8 mouse cellular contexts compared by ENCODE assay signal in the genomic region with DNA sequence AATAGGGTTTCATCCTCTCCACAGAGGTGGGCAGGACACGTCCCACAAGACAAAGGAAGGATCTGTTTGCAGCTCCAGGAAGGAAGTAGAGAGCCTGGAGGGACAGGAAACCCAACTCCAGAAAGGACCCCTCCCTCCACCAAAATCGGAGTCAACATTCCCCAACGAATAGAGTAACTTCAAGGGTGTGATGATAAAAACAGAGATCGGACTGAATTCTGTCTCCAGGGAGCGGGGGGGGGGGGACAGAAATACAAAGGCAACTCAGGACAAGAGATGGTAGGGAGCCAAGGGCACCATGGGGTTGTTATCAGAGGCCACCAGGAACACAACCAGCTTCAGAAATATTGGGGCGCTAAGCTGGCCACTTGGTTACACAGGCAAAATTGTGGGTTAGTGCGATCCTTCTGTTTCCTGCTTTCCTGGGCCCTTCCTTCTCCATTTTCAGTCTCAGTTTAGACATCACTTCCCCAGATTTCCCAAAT.
DNase-seq lines count a peak whose midpoint lies in the region.

No protein-coding gene starts in this region.

- DNase-seq in gastrocnemius, postnatal 25 days = peak; percentile 26
- DNase-seq in gastrocnemius, adult 8-10 months (ENCODE audit: low spot score in 2 of 2) = no peak
- peak; percentile 78 for DNase-seq in heart, adult 8-10 months (ENCODE audit: low spot score)
- peak; percentile 66 for DNase-seq in kidney, adult 9 months
- DNase-seq in lung, postnatal 36 days = peak; percentile 76
- no peak for DNase-seq in thymus, postnatal 14 days
- no peak for DNase-seq in cerebellum, adult 18-20 months
- DNase-seq in cerebellum, adult 9-11 months = no peak

Comparison
In these comparisons a context has a peak if more than half of its experiments do, and no peak if none do; other contexts are left out.
1. DNase-seq: peak in gastrocnemius, postnatal 25 days (single experiment), heart, adult 8-10 months (single experiment), kidney, adult 9 months (single experiment) and lung, postnatal 36 days (single experiment); none in gastrocnemius, adult 8-10 months (0 of 2), thymus, postnatal 14 days (single experiment), cerebellum, adult 18-20 months (0 of 2) and cerebellum, adult 9-11 months (single experiment).